Mouse (Mus musculus): ENCODE measurements around the gene Elovl5. TPM values are rescaled to one million over a fixed set of nuclear protein-coding genes. Genes with fewer than 3 reads are reported as not detected.

Gene Elovl5
- polyA plus RNA-seq, 1 experiment from 2014 or later: 112 TPM

- no peak overlapping the region for H3K4me2 ChIP-seq (replicated peaks; ENCODE audit: low read depth, low read length)
- H3K4me1 ChIP-seq (ENCODE audit: control insufficient read depth, insufficient read depth, low read length): peaks cover 13% of the 10 kb centered on the region
- H3K9me3 ChIP-seq (ENCODE audit: control insufficient read depth, low read length): no peaks in the 10 kb centered on the region
- no peak for ATAC-seq (ENCODE audit: low FRiP score, low TSS enrichment)
- no peaks in the 10 kb centered on the region for H3K36me3 ChIP-seq (ENCODE audit: control insufficient read depth, insufficient read depth, low read length)
- no peaks in the 10 kb centered on the region for H3K27me3 ChIP-seq (ENCODE audit: control insufficient read depth, insufficient read depth, low read length)
- 54% methylated on average over 11 of the region's 11 CpGs for WGBS
- H3K9ac ChIP-seq (ENCODE audit: low read depth, low read length): no peak overlapping the region
- no peak overlapping the region for H3K27ac ChIP-seq (ENCODE audit: low read depth, low read length)
- no peak overlapping the region for H3K4me3 ChIP-seq (ENCODE audit: low read length)
Observed at GRCm38 (mm10) chr9:77937875-77938274, 20.7 kb downstream of the Elovl5 start.

DNA sequence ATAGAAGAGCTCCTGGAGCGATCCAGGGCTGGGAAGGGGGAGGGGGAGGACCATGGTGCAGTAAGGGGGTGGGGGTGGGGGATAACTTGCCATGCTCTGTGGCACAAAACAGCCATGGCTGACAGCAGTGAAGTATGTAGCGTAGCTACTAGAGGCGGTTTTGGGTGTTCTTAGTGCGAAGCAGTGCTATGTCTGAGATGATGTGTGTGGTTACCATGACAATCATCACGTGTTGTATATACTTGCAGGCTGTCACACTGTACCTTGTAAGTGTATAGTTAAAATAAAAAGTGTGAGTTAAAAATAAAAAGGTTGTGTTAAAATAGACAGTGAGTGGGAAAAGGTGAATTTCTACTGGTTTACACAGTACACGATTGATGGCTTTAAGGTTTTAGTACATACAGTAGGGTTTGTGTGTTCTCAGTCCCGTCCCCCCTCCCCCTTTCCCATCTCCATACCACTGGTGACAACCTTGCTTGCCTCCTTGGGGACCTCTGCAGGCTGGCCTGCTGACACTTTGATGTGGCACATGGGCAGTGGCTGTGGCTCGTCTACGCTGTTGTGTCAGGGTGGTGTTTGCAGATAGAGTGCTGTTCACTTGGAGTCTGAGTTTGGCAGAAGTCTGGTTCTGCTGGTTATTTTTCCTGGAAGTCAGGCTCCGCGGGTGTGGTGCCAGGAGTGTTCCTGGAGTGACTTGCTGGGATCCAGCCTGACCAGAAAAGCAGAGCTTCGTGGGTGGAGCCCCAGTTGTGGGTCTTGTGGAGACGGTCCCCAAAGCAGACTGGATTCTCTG lies 21.8 kb downstream of the Elovl5 start:
- H3K4me2 ChIP-seq (replicated peaks; ENCODE audit: low read depth, low read length): no peak overlapping the region
- no peaks in the 10 kb centered on the region for H3K36me3 ChIP-seq (ENCODE audit: control insufficient read depth, insufficient read depth, low read length)
- peaks cover 13% of the 10 kb centered on the region for H3K4me1 ChIP-seq (ENCODE audit: control insufficient read depth, insufficient read depth, low read length)
- no peak overlapping the region for H3K9ac ChIP-seq (ENCODE audit: low read depth, low read length)
- WGBS: 55% methylated on average over 13 of the region's 13 CpGs
- no peak overlapping the region for H3K4me3 ChIP-seq (ENCODE audit: low read length)
- no peaks in the 10 kb centered on the region for H3K9me3 ChIP-seq (ENCODE audit: control insufficient read depth, low read length)
- no peak overlapping the region; the same call in 1 of the 2 replicates for H3K27ac ChIP-seq (ENCODE audit: low read depth, low read length)
- no peaks in the 10 kb centered on the region for H3K27me3 ChIP-seq (ENCODE audit: control insufficient read depth, insufficient read depth, low read length)
- ATAC-seq (ENCODE audit: low FRiP score, low TSS enrichment): peak; percentile 56; the same call in 1 of the 2 replicates

DNA sequence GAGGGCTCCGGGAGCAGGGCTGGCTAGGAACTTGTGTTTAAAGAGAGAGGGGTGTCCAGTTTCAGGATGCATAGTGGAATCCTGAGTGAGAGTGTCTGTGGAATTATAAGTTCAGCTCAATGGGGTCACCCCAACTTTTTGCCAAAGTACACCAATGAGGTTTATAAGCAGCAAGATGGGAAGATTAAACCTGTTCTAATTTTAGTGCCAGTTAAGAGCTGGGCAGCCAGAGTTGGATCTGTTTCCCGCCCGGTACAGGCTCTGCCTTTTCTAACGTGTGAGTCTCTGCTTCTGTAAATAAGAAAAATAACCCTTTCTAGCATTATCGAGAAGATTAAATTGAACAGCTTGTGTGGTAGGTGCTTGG lies 22.4 kb downstream of the Elovl5 start:
- no peaks in the 10 kb centered on the region for H3K36me3 ChIP-seq (ENCODE audit: control insufficient read depth, insufficient read depth, low read length)
- no peaks in the 10 kb centered on the region for H3K27me3 ChIP-seq (ENCODE audit: control insufficient read depth, insufficient read depth, low read length)
- ATAC-seq (ENCODE audit: low FRiP score, low TSS enrichment): 0 out of 2 replicates have a peak, but pooled peaks have one; percentile 21
- no peak overlapping the region for H3K4me2 ChIP-seq (replicated peaks; ENCODE audit: low read depth, low read length)
- H3K9me3 ChIP-seq (ENCODE audit: control insufficient read depth, low read length): no peaks in the 10 kb centered on the region
- no peak overlapping the region; the same call in 1 of the 2 replicates for H3K27ac ChIP-seq (ENCODE audit: low read depth, low read length)
- no peak overlapping the region for H3K4me3 ChIP-seq (ENCODE audit: low read length)
- H3K4me1 ChIP-seq (ENCODE audit: control insufficient read depth, insufficient read depth, low read length): peaks cover 13% of the 10 kb centered on the region
- WGBS: 71% methylated on average over 5 of the region's 5 CpGs
- no peak overlapping the region for H3K9ac ChIP-seq (ENCODE audit: low read depth, low read length)

GRCm38 (mm10) chr9:77941058-77941457 lies 23.9 kb downstream of the Elovl5 start:
- 53% methylated on average over 6 of the region's 6 CpGs for WGBS
- H3K4me1 ChIP-seq (ENCODE audit: control insufficient read depth, insufficient read depth, low read length): peaks cover 13% of the 10 kb centered on the region
- no peak for ATAC-seq (ENCODE audit: low FRiP score, low TSS enrichment)

DNA sequence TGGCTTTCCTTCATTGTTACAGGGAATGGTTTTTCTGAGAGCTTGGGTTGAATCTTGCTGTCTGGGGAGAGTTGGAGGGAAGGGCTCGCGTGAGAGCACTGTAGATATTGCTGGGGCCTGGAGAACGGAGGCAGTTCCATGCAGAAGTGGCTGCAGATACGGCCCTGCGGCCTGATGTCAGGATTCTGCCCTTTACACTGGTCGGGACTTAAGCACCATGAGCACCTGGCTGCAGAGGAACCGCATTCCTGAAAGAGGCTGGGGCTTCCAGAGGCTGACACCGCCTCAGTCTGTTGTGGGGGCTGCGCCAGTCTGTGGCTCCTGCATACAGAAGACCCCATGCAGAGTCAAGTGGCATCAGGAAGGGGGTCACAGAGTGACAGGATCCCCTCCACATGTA lies 24.7 kb downstream of the Elovl5 start:
- Histone ChIP-seq H3K4me2 (replicated peaks; ENCODE audit: low read depth, low read length) (no peak overlapping the region), H3K27ac (ENCODE audit: low read depth, low read length) (no peak overlapping the region), H3K36me3 (ENCODE audit: control insufficient read depth, insufficient read depth, low read length) (no peaks in the 10 kb centered on the region), H3K4me3 (ENCODE audit: low read length) (no peak overlapping the region), H3K4me1 (ENCODE audit: control insufficient read depth, insufficient read depth, low read length) (peaks cover 18% of the 10 kb centered on the region), H3K9ac (ENCODE audit: low read depth, low read length) (no peak overlapping the region), H3K27me3 (ENCODE audit: control insufficient read depth, insufficient read depth, low read length) (no peaks in the 10 kb centered on the region), H3K9me3 (ENCODE audit: control insufficient read depth, low read length) (no peaks in the 10 kb centered on the region)
- ATAC-seq (ENCODE audit: low FRiP score, low TSS enrichment): no peak
- 63% methylated on average over 9 of the region's 9 CpGs for WGBS

More at GRCm38 (mm10) chr9:77941058-77941457, 23.9 kb downstream of the Elovl5 start:
- no peak overlapping the region for H3K9ac ChIP-seq (ENCODE audit: low read depth, low read length)
- no peaks in the 10 kb centered on the region for H3K9me3 ChIP-seq (ENCODE audit: control insufficient read depth, low read length)
- H3K27me3 ChIP-seq (ENCODE audit: control insufficient read depth, insufficient read depth, low read length): no peaks in the 10 kb centered on the region
- H3K27ac ChIP-seq (ENCODE audit: low read depth, low read length): no peak overlapping the region
- H3K4me2 ChIP-seq (replicated peaks; ENCODE audit: low read depth, low read length): no peak overlapping the region
- no peak overlapping the region for H3K4me3 ChIP-seq (ENCODE audit: low read length)
- no peaks in the 10 kb centered on the region for H3K36me3 ChIP-seq (ENCODE audit: control insufficient read depth, insufficient read depth, low read length)

- Histone ChIP-seq H3K4me2 (replicated peaks; ENCODE audit: low read depth, low read length) (no peak overlapping the region), H3K36me3 (ENCODE audit: control insufficient read depth, insufficient read depth, low read length) (no peaks in the 10 kb centered on the region), H3K27me3 (ENCODE audit: control insufficient read depth, insufficient read depth, low read length) (no peaks in the 10 kb centered on the region), H3K9me3 (ENCODE audit: control insufficient read depth, low read length) (no peaks in the 10 kb centered on the region), H3K4me1 (ENCODE audit: control insufficient read depth, insufficient read depth, low read length) (peaks cover 18% of the 10 kb centered on the region), H3K27ac (ENCODE audit: low read depth, low read length) (no peak overlapping the region), H3K9ac (ENCODE audit: low read depth, low read length) (no peak overlapping the region), H3K4me3 (ENCODE audit: low read length) (no peak overlapping the region)
- ATAC-seq (ENCODE audit: low FRiP score, low TSS enrichment): no peak
- WGBS: 91% methylated on average over 10 of the region's 10 CpGs
Observed at GRCm38 (mm10) chr9:77942411-77942810, 25.2 kb downstream of the Elovl5 start.

DNA sequence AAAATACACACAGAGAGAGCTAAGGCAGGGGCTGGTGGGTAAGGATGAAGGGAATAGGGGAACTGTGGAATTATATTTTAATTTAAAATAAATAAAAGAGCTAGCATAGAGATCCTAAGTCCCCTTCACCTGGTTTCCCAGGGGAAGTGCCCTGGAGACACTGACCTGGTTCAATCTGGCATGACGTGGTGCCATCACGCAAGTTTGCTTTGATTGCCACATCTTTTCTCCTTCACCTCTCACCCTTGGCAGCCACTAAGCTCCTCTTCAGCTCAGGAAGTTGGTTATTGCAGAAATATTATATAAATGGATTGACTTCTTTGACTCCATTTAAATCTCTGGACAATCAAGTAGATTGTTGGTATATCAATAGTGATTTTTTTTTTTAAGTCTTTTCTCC lies 26.2 kb downstream of the Elovl5 start:
- Histone ChIP-seq H3K27me3 (ENCODE audit: control insufficient read depth, insufficient read depth, low read length) (no peaks in the 10 kb centered on the region), H3K36me3 (ENCODE audit: control insufficient read depth, insufficient read depth, low read length) (no peaks in the 10 kb centered on the region), H3K4me3 (ENCODE audit: low read length) (no peak overlapping the region), H3K4me1 (ENCODE audit: control insufficient read depth, insufficient read depth, low read length) (peaks cover 17% of the 10 kb centered on the region), H3K4me2 (replicated peaks; ENCODE audit: low read depth, low read length) (no peak overlapping the region), H3K9me3 (ENCODE audit: control insufficient read depth, low read length) (no peaks in the 10 kb centered on the region), H3K27ac (ENCODE audit: low read depth, low read length) (no peak overlapping the region), H3K9ac (ENCODE audit: low read depth, low read length) (no peak overlapping the region)
- ATAC-seq (ENCODE audit: low FRiP score, low TSS enrichment): no peak
- 89% methylated on average over 2 of the region's 2 CpGs for WGBS

- Histone ChIP-seq H3K36me3 (ENCODE audit: control insufficient read depth, insufficient read depth, low read length) (no peaks in the 10 kb centered on the region), H3K27me3 (ENCODE audit: control insufficient read depth, insufficient read depth, low read length) (no peaks in the 10 kb centered on the region), H3K9me3 (ENCODE audit: control insufficient read depth, low read length) (no peaks in the 10 kb centered on the region), H3K4me2 (replicated peaks; ENCODE audit: low read depth, low read length) (no peak overlapping the region), H3K9ac (ENCODE audit: low read depth, low read length) (no peak overlapping the region), H3K4me1 (ENCODE audit: control insufficient read depth, insufficient read depth, low read length) (peaks cover 13% of the 10 kb centered on the region; the same call in 1 of the 2 replicates), H3K27ac (ENCODE audit: low read depth, low read length) (no peak overlapping the region), H3K4me3 (ENCODE audit: low read length) (no peak overlapping the region)
- 93% methylated on average over 3 of the region's 3 CpGs for WGBS
- no peak for ATAC-seq (ENCODE audit: low FRiP score, low TSS enrichment)
Observed at GRCm38 (mm10) chr9:77944195-77944594, 27.0 kb downstream of the Elovl5 start.

GRCm38 (mm10) chr9:77945792-77946666 lies 28.9 kb downstream of the Elovl5 start:
- Histone ChIP-seq H3K9me3 (ENCODE audit: control insufficient read depth, low read length) (no peaks in the 10 kb centered on the region), H3K4me2 (replicated peaks; ENCODE audit: low read depth, low read length) (no peak overlapping the region), H3K27ac (ENCODE audit: low read depth, low read length) (no peak overlapping the region), H3K4me3 (ENCODE audit: low read length) (no peak overlapping the region), H3K4me1 (ENCODE audit: control insufficient read depth, insufficient read depth, low read length) (peaks cover 26% of the 10 kb centered on the region), H3K9ac (ENCODE audit: low read depth, low read length) (no peak overlapping the region), H3K36me3 (ENCODE audit: control insufficient read depth, insufficient read depth, low read length) (no peaks in the 10 kb centered on the region), H3K27me3 (ENCODE audit: control insufficient read depth, insufficient read depth, low read length) (no peaks in the 10 kb centered on the region)
- WGBS: 61% methylated on average over 6 of the region's 6 CpGs
- no peak for ATAC-seq (ENCODE audit: low FRiP score, low TSS enrichment)
